Mouse (Mus musculus) layer of hippocampus, postnatal 36 days (tissue): ENCODE results near the gene Gm42372. TPM values are rescaled to one million over a fixed set of nuclear protein-coding genes. Genes with fewer than 3 reads are reported as not detected.

Source experiments
- total RNA-seq, 2 experiments: library from RNA; stranded (reverse); gene quantifications; 2 replicates each; pipeline ENCODE4 v1.2.3; 2021

Gm42372 gene
- total RNA-seq, 2 experiments from 2014 or later = 55.2 to 56.6 TPM

Other genes starting within 250 kb of the Gm42372 start
- gene Ap2s1, start 244.7 kb upstream of the Gm42372 start, total RNA-seq = 100 to 1,000 TPM; 257 to 299 TPM
- gene Slc1a5, start 201.7 kb upstream of the Gm42372 start, total RNA-seq = 1 to 10 TPM; 2.1 to 2.7 TPM
- gene Strn4, start 167.2 kb upstream of the Gm42372 start, total RNA-seq = 100 to 1,000 TPM; 288 to 292 TPM
- 10 to 100 TPM; 41.8 to 44.7 TPM for gene Fkrp, start 166.4 kb upstream of the Gm42372 start, total RNA-seq
- 1 to 10 TPM; 5.8 to 8.2 TPM for gene Prkd2, start 140.2 kb upstream of the Gm42372 start, total RNA-seq
- gene Dact3, start 107.8 kb upstream of the Gm42372 start, total RNA-seq = 100 to 1,000 TPM; 146 to 149 TPM
- gene Gng8, start 91.3 kb upstream of the Gm42372 start, total RNA-seq = 1 to 10 TPM; 2.4 to 2.7 TPM
- not detected for gene Ptgir, start 76.6 kb upstream of the Gm42372 start, total RNA-seq
- 1,000 to 10,000 TPM; 2,055 to 2,361 TPM for gene Calm3, start 59.0 kb upstream of the Gm42372 start, total RNA-seq
- gene Pnmal2, start 38.4 kb upstream of the Gm42372 start, total RNA-seq = 100 to 1,000 TPM; 345 to 361 TPM
- 100 to 1,000 TPM; 119 to 124 TPM for gene Pnmal1, start 23.4 kb upstream of the Gm42372 start, total RNA-seq
- gene Ccdc8, start 9.6 kb downstream of the Gm42372 start, total RNA-seq = 1 to 10 TPM; 2.2 to 2.8 TPM
- 100 to 1,000 TPM; 147 to 149 TPM for gene Ppp5c, start 44.8 kb downstream of the Gm42372 start, total RNA-seq
- 10 to 100 TPM in 1 of 2 experiments, 1 to 10 TPM in 1; 4.3 to 14.4 TPM for gene Hif3a, start 79.3 kb downstream of the Gm42372 start, total RNA-seq
- gene Psg16, start 91.0 kb downstream of the Gm42372 start, total RNA-seq = 1 to 10 TPM; 3.0 to 3.8 TPM
- not detected for gene Ceacam3, start 167.2 kb downstream of the Gm42372 start, total RNA-seq
- not detected for gene Psg29, start 220.4 kb downstream of the Gm42372 start, total RNA-seq